Mouse (Mus musculus): ENCODE measurements at regions not wholly inside any gene's neighbourhood (a gene's known extent, or its start where the extent isn't known, plus 50 kb on each side); places are given as distances from the start of the nearest gene placed in this dataset.

DNA sequence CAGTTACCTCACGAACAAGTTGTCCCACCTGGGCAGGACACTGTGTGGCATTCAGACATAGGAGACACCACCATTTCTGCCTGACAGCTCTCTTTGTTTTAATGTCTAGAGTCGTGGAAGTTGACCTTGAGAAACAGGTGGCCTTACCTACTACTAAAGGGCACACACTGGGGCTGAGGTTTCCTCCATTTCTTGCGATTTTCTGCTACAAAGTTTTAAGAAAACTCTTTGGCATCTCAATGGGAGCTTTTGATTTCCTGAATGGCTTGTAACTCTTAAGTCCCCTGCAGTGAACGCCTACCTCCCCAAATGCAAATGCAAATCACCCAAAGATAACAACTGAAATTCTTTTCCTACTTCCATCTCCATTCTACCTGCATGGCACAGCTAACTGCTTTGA is 273.4 kb upstream of the Bmp2 start:
- DNase-seq (ENCODE audit: low spot score): no peak

DNA sequence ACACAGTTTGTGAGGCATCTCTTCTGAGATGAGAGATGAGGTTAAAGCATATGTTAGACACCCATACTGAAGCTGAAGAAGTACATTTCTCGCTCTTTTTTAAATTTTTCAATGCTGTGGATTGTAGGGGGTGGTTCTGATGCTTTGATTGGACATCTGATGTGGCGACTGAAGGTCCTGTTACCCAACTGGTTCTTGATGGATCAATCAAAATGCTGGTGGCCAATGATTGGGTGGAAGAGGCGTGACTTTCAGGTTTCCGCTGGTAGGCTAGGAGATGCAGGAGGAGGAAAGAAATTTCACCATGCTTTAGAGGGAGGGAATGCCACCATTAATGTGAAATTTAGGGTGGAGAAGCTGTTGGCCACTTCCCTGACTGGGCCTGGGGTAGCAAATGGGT is 272.7 kb upstream of the Bmp2 start:
- Histone ChIP-seq H3K9ac (ENCODE audit: low read depth, low read length) (no peak overlapping the region), H3K9me3 (ENCODE audit: control insufficient read depth, low read length) (no peaks in the 10 kb centered on the region), H3K36me3 (ENCODE audit: control insufficient read depth, insufficient read depth, low read length) (no peaks in the 10 kb centered on the region), H3K4me3 (ENCODE audit: low read depth, low read length) (no peak overlapping the region), H3K27ac (replicated peaks; ENCODE audit: low read depth, low read length) (no peak overlapping the region), H3K4me1 (ENCODE audit: control insufficient read depth, insufficient read depth, low read length) (peaks cover 3% of the 10 kb centered on the region; the same call in 1 of the 2 replicates), H3K4me2 (ENCODE audit: low read depth, low read length) (no peak overlapping the region), H3K27me3 (replicated peaks; ENCODE audit: control insufficient read depth, insufficient read depth, low read length) (no peaks in the 10 kb centered on the region)
- DNase-seq (ENCODE audit: low spot score) (no peak), ATAC-seq (ENCODE audit: low read depth) (no peak)
- 89% methylated on average over 4 of the region's 4 CpGs for WGBS

More for the DNA sequence above, 273.4 kb upstream of the Bmp2 start:
- Histone ChIP-seq H3K27ac (replicated peaks; ENCODE audit: low read depth, low read length) (no peak overlapping the region), H3K4me2 (ENCODE audit: low read depth, low read length) (no peak overlapping the region), H3K4me1 (ENCODE audit: control insufficient read depth, insufficient read depth, low read length) (peaks cover 3% of the 10 kb centered on the region; the same call in 1 of the 2 replicates), H3K36me3 (ENCODE audit: control insufficient read depth, insufficient read depth, low read length) (no peaks in the 10 kb centered on the region), H3K9ac (ENCODE audit: low read depth, low read length) (no peak overlapping the region), H3K4me3 (ENCODE audit: low read depth, low read length) (no peak overlapping the region), H3K27me3 (replicated peaks; ENCODE audit: control insufficient read depth, insufficient read depth, low read length) (no peaks in the 10 kb centered on the region), H3K9me3 (ENCODE audit: control insufficient read depth, low read length) (no peaks in the 10 kb centered on the region)
- no peak for ATAC-seq (ENCODE audit: low read depth)
- 60% methylated on average over 4 of the region's 4 CpGs for WGBS

- no peak for ATAC-seq (ENCODE audit: low read depth)
Observed at GRCm38 (mm10) chr2:133282692-133283091, 269.3 kb upstream of the Bmp2 start.

DNA sequence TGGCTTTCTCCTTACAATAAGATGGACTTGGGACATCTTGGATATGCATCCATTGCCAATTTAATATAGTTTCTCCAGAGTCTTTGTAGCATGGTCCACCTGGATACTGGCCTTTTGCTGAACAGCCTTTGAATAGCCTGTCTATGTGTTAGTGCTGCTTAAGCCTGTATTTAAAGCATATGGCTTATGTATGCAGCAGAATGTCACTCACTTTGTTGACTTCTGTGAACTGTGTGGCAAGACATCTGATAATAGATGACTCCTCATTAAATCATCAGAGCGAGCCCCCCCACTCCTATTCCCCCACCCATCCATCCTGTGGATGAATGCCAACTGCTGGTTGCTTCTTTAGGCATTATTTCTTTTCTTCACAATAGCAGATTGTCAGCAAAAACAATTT is 268.2 kb upstream of the Bmp2 start:
- DNase-seq (ENCODE audit: low spot score) (no peak), ATAC-seq (ENCODE audit: low read depth) (no peak)
- H3K27me3 ChIP-seq (replicated peaks; ENCODE audit: control insufficient read depth, insufficient read depth, low read length): no peaks in the 10 kb centered on the region
- no peak overlapping the region for H3K9ac ChIP-seq (ENCODE audit: low read depth, low read length)
- no peak overlapping the region for H3K4me3 ChIP-seq (ENCODE audit: low read depth, low read length)
- H3K27ac ChIP-seq (replicated peaks; ENCODE audit: low read depth, low read length): no peak overlapping the region
- 22% methylated on average over 1 of the region's 1 CpGs for WGBS
- H3K4me2 ChIP-seq (ENCODE audit: low read depth, low read length): no peak overlapping the region
- H3K36me3 ChIP-seq (ENCODE audit: control insufficient read depth, insufficient read depth, low read length): no peaks in the 10 kb centered on the region
- H3K4me1 ChIP-seq (ENCODE audit: control insufficient read depth, insufficient read depth, low read length): 0 out of 2 replicates have a peak, but pooled peaks cover 4% of the 10 kb centered on the region
- no peaks in the 10 kb centered on the region for H3K9me3 ChIP-seq (ENCODE audit: control insufficient read depth, low read length)

More at GRCm38 (mm10) chr2:133282692-133283091, 269.3 kb upstream of the Bmp2 start:
- Histone ChIP-seq H3K36me3 (ENCODE audit: control insufficient read depth, insufficient read depth, low read length) (no peaks in the 10 kb centered on the region), H3K27me3 (replicated peaks; ENCODE audit: control insufficient read depth, insufficient read depth, low read length) (no peaks in the 10 kb centered on the region), H3K4me3 (ENCODE audit: low read depth, low read length) (no peak overlapping the region), H3K9me3 (ENCODE audit: control insufficient read depth, low read length) (no peaks in the 10 kb centered on the region), H3K9ac (ENCODE audit: low read depth, low read length) (no peak overlapping the region), H3K4me2 (ENCODE audit: low read depth, low read length) (no peak overlapping the region), H3K4me1 (ENCODE audit: control insufficient read depth, insufficient read depth, low read length) (0 out of 2 replicates have a peak, but pooled peaks cover 4% of the 10 kb centered on the region), H3K27ac (replicated peaks; ENCODE audit: low read depth, low read length) (no peak overlapping the region)
- 33% methylated on average over 5 of the region's 5 CpGs for WGBS
- DNase-seq (ENCODE audit: low spot score): peak; percentile 49

DNA sequence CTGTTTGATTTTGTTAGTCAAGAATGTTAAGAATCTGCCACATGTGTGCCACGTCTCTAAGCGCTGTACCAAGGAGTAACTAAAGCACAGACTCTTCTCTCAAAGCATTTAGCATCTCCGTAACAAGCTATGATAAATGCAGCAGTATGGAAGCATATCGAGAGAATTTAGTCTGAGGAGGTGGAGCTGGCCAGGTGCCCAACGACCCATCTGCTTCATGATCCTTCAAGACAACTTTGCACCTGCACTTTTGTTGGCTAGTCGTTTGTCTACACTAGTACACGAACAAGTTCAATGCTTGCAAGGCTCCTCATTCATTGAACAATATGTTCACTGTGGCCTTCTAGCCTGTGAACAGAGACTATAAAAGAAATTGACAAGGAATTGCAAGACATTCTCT is 257.8 kb upstream of the Bmp2 start:
- Histone ChIP-seq H3K27me3 (replicated peaks; ENCODE audit: control insufficient read depth, insufficient read depth, low read length) (no peaks in the 10 kb centered on the region), H3K4me3 (ENCODE audit: low read depth, low read length) (no peak overlapping the region), H3K9me3 (ENCODE audit: control insufficient read depth, low read length) (0 out of 2 replicates have a peak, but pooled peaks cover 3% of the 10 kb centered on the region), H3K27ac (replicated peaks; ENCODE audit: low read depth, low read length) (no peak overlapping the region), H3K4me2 (ENCODE audit: low read depth, low read length) (no peak overlapping the region), H3K36me3 (ENCODE audit: control insufficient read depth, insufficient read depth, low read length) (no peaks in the 10 kb centered on the region), H3K4me1 (ENCODE audit: control insufficient read depth, insufficient read depth, low read length) (no peaks in the 10 kb centered on the region), H3K9ac (ENCODE audit: low read depth, low read length) (no peak overlapping the region)
- 62% methylated on average over 7 of the region's 7 CpGs for WGBS
- ATAC-seq (ENCODE audit: low read depth): no peak
- DNase-seq (ENCODE audit: low spot score): no peak

DNA sequence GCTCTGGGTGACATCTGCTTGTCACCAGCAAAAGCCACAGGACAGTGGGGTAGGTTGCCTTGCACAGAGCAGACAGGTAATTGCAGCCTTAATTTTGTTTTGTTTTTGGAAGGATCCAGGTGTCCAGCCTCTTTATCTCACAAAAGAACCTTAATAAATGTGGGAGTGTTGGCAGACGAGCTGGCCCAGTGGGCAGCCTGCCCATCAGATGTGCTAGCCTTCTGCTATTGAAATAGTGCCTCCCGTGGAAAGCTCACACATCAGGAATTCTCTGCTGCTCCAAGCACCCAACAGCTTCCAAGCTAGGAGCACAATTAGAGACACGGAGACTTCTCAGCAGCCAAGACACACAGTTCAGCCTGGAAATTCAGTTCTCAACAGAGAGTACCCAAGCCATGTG is 246.0 kb upstream of the Bmp2 start:
- Histone ChIP-seq H3K9me3 (ENCODE audit: control insufficient read depth, low read length) (no peaks in the 10 kb centered on the region), H3K4me1 (ENCODE audit: control insufficient read depth, insufficient read depth, low read length) (no peaks in the 10 kb centered on the region), H3K27ac (replicated peaks; ENCODE audit: low read depth, low read length) (no peak overlapping the region), H3K4me2 (ENCODE audit: low read depth, low read length) (no peak overlapping the region), H3K9ac (ENCODE audit: low read depth, low read length) (no peak overlapping the region), H3K4me3 (ENCODE audit: low read depth, low read length) (no peak overlapping the region), H3K36me3 (ENCODE audit: control insufficient read depth, insufficient read depth, low read length) (no peaks in the 10 kb centered on the region), H3K27me3 (replicated peaks; ENCODE audit: control insufficient read depth, insufficient read depth, low read length) (no peaks in the 10 kb centered on the region)
- ATAC-seq (ENCODE audit: low read depth) (no peak), DNase-seq (ENCODE audit: low spot score) (no peak)
- 73% methylated on average over 3 of the region's 3 CpGs for WGBS

DNA sequence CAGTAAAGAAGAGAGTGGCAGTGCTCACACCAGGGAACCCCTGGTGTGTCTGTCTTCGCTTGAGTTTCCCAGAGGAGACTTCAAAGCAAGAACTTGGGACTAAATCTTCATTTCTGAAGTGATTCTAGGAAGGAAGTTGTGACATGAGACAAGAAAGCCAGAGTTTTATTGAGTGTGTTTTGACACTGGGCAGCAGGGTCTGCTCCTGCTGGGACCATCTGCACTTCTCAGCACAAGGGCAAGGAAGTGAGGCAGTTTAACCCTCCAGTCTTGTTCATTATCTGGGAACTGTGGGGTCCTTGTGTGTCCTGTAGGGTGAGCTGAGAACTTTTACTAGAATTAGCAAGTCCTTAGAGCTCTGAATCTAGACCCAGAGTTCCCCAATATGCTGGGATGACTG is 241.0 kb upstream of the Bmp2 start:
- 40% methylated on average over 1 of the region's 1 CpGs for WGBS
- ATAC-seq (ENCODE audit: low read depth) (no peak), DNase-seq (ENCODE audit: low spot score) (no peak)
- Histone ChIP-seq H3K27ac (replicated peaks; ENCODE audit: low read depth, low read length) (no peak overlapping the region), H3K4me2 (ENCODE audit: low read depth, low read length) (no peak overlapping the region), H3K9ac (ENCODE audit: low read depth, low read length) (no peak overlapping the region), H3K9me3 (ENCODE audit: control insufficient read depth, low read length) (no peaks in the 10 kb centered on the region), H3K36me3 (ENCODE audit: control insufficient read depth, insufficient read depth, low read length) (no peaks in the 10 kb centered on the region), H3K4me3 (ENCODE audit: low read depth, low read length) (no peak overlapping the region), H3K27me3 (replicated peaks; ENCODE audit: control insufficient read depth, insufficient read depth, low read length) (no peaks in the 10 kb centered on the region), H3K4me1 (ENCODE audit: control insufficient read depth, insufficient read depth, low read length) (no peaks in the 10 kb centered on the region)

DNA sequence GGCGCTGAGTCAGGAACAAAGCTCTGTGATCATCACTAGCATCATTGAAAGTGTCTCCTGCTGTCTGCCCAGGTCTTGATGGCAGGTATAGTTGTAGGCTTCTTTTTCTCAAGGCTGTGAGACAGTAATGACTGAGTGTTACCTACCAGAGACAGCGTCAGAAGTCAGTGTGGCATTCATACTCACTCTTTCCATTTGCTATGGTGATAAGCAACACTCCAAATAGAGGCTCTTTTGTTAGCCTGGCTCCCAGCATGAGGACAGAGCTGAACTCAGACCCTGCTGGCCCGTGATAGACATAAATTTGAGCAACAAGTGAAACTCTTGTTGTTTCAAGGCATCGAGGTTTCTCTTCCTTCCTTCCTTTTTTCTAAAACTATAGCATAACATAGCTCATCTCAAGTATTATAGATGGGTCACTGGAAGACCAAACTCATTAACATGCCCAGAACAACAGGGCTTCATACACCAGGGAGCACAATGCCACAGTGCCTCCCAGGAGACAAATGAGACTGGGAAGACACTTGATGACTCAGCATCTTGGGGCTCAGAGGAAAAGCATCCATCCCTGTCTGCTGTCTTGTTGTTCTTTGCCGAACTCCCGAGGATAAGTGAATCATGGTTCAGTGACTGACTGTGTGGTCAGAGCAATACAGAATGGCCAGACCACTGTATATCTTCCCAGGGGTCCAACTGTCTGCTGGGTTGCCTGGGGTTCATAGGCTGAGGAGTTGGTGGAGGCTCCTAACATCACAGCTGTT is 225.5 kb upstream of the Bmp2 start:
- DNase-seq (ENCODE audit: low spot score): no peak
- no peaks in the 10 kb centered on the region for H3K4me1 ChIP-seq (ENCODE audit: control insufficient read depth, insufficient read depth, low read length)
- H3K4me2 ChIP-seq (ENCODE audit: low read depth, low read length): no peak overlapping the region
- ATAC-seq (ENCODE audit: low read depth): no peak
- H3K27ac ChIP-seq (replicated peaks; ENCODE audit: low read depth, low read length): no peak overlapping the region
- no peaks in the 10 kb centered on the region for H3K36me3 ChIP-seq (ENCODE audit: control insufficient read depth, insufficient read depth, low read length)
- 63% methylated on average over 6 of the region's 6 CpGs for WGBS
- H3K9me3 ChIP-seq (ENCODE audit: control insufficient read depth, low read length): no peaks in the 10 kb centered on the region
- H3K27me3 ChIP-seq (replicated peaks; ENCODE audit: control insufficient read depth, insufficient read depth, low read length): no peaks in the 10 kb centered on the region
- H3K9ac ChIP-seq (ENCODE audit: low read depth, low read length): no peak overlapping the region
- no peak overlapping the region for H3K4me3 ChIP-seq (ENCODE audit: low read depth, low read length)

DNA sequence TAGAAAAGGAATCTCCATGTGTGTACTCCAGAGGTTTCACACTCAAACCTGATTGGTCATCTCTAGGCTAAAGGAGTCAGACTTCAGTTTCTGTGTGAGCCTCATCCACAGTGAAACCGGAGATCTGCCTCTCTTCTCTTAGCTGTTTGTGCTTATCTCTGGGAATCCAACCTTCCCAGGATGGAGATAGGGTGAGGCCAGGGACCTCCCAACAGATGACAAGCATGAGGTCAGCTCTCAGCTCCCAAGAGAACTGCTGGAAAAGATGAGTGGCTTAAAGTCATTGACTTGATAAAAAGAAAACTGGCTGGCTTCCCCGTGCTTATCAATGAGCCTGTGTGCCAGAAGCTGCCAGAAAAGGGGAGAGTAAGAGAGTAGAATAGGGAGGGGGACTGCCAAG is 224.3 kb upstream of the Bmp2 start:
- no peaks in the 10 kb centered on the region for H3K27me3 ChIP-seq (replicated peaks; ENCODE audit: control insufficient read depth, insufficient read depth, low read length)
- ATAC-seq (ENCODE audit: low read depth): no peak
- no peak overlapping the region for H3K9ac ChIP-seq (ENCODE audit: low read depth, low read length)
- 39% methylated on average over 2 of the region's 2 CpGs for WGBS
- no peak overlapping the region for H3K4me3 ChIP-seq (ENCODE audit: low read depth, low read length)
- H3K9me3 ChIP-seq (ENCODE audit: control insufficient read depth, low read length): no peaks in the 10 kb centered on the region
- DNase-seq (ENCODE audit: low spot score): no peak
- H3K4me2 ChIP-seq (ENCODE audit: low read depth, low read length): no peak overlapping the region
- H3K36me3 ChIP-seq (ENCODE audit: control insufficient read depth, insufficient read depth, low read length): no peaks in the 10 kb centered on the region
- H3K4me1 ChIP-seq (ENCODE audit: control insufficient read depth, insufficient read depth, low read length): no peaks in the 10 kb centered on the region
- H3K27ac ChIP-seq (replicated peaks; ENCODE audit: low read depth, low read length): no peak overlapping the region

Data from embryonic facial prominence, embryonic 14.5 days (tissue).